33 mouse cellular contexts compared by ENCODE assay signal in genomic region chr5:30552006-30552405, GRCm38 (mm10). TPM values are rescaled to one million over a fixed set of nuclear protein-coding genes. Genes with fewer than 3 reads are reported as not detected.
DNase-seq lines count a peak whose midpoint lies in the region; ATAC-seq and TF ChIP-seq lines count a peak whose summit lies in the region.
"Had no signal": no experiment of that assay in that cellular context is flagged by ENCODE, and none has a peak within 500 bp of the region (broad histone marks: within the 10 kb centered on the region; RNA-seq: fewer than 3 reads in every experiment).

No protein-coding gene starts in this region.

- no peak overlapping the region for H3K4me3 ChIP-seq in lung, postnatal 0 days (ENCODE audit: low read depth, low read length)
- H3K4me3 ChIP-seq: embryonic facial prominence, embryonic 10.5 days; embryonic facial prominence, embryonic 13.5 days; erythroblast, embryonic 14.5 days; forebrain, embryonic 12.5 days; forebrain, embryonic 15.5 days; heart, embryonic 12.5 days; heart, embryonic 15.5 days; hindbrain, embryonic 10.5 days; hindbrain, embryonic 13.5 days; intestine, embryonic 15.5 days had no signal

- H3K27ac ChIP-seq in lung, postnatal 0 days (ENCODE audit: low read length), result no peak overlapping the region
- H3K27ac ChIP-seq: embryonic facial prominence, embryonic 10.5 days; embryonic facial prominence, embryonic 13.5 days; forebrain, embryonic 12.5 days; forebrain, embryonic 15.5 days; heart, embryonic 15.5 days; hindbrain, embryonic 10.5 days; hindbrain, embryonic 13.5 days; intestine, embryonic 15.5 days had no signal

- WGBS in lung, postnatal 0 days, result 55% methylated on average over 6 of the region's 6 CpGs

- 0 out of 2 replicates have a peak, but pooled peaks have one; percentile 11 for ATAC-seq in lung, postnatal 0 days
- ATAC-seq: forebrain, embryonic 15.5 days; hindbrain, embryonic 16.5 days; intestine, embryonic 15.5 days; Patski had no signal

- H3K4me2 ChIP-seq in lung, postnatal 0 days (replicated peaks; ENCODE audit: low read depth, low read length), result no peak overlapping the region
- H3K4me2 ChIP-seq: embryonic facial prominence, embryonic 13.5 days; forebrain, embryonic 12.5 days; forebrain, embryonic 15.5 days; heart, embryonic 12.5 days; heart, embryonic 15.5 days; hindbrain, embryonic 13.5 days; intestine, embryonic 15.5 days had no signal

- no peak for TF ChIP-seq CTCF in lung, postnatal 0 days (IDR thresholded peaks at IDR 0.05)

- H3K36me3 ChIP-seq in lung, postnatal 0 days (ENCODE audit: insufficient read depth, low read length), result no peaks in the 10 kb centered on the region
- H3K36me3 ChIP-seq: embryonic facial prominence, embryonic 10.5 days; embryonic facial prominence, embryonic 13.5 days; forebrain, embryonic 12.5 days; forebrain, embryonic 15.5 days; G1E; heart, embryonic 12.5 days; heart, embryonic 15.5 days; hindbrain, embryonic 10.5 days; hindbrain, embryonic 13.5 days; intestine, embryonic 15.5 days had no signal

- no peak for TF ChIP-seq EP300 in lung, postnatal 0 days (IDR thresholded peaks at IDR 0.05)

- DNase-seq in adrenal gland, adult 2 months, result peak; percentile 77
- no peak for DNase-seq in adrenal gland, adult 18-20 months (ENCODE audit: low spot score in 2 of 2)
- peak; percentile 60 for DNase-seq in lung, postnatal 0 days (ENCODE audit: low spot score)
- no peak for DNase-seq in lung, adult 18-20 months
- peak; percentile 60 for DNase-seq in adrenal gland, postnatal 10 days
- DNase-seq in adrenal gland, postnatal 36 days, result peak; percentile 65 to 75
- DNase-seq in layer of hippocampus, postnatal 14 days (ENCODE audit: low spot score in 2 of 2), result no peak
- DNase-seq: B cell, adult 2 months; cerebellum, adult 11-12 months; cerebellum, adult 8-10 months; cerebellum, postnatal 10 days; cerebellum, postnatal 36 days; embryo, embryonic 11 days; gastrocnemius, postnatal 25 days; heart, adult 18-20 months; heart, postnatal 10 days; heart, postnatal 36 days had no signal

- no peaks in the 10 kb centered on the region for H3K9me3 ChIP-seq in lung, postnatal 0 days (ENCODE audit: low read length)
- H3K9me3 ChIP-seq: embryonic facial prominence, embryonic 10.5 days; embryonic facial prominence, embryonic 13.5 days; forebrain, embryonic 12.5 days; forebrain, embryonic 15.5 days; G1E; heart, embryonic 12.5 days; heart, embryonic 15.5 days; hindbrain, embryonic 10.5 days; hindbrain, embryonic 13.5 days; intestine, embryonic 15.5 days had no signal

- H3K27me3 ChIP-seq in lung, postnatal 0 days (replicated peaks; ENCODE audit: insufficient read depth, low read length), result no peaks in the 10 kb centered on the region
- H3K27me3 ChIP-seq: embryonic facial prominence, embryonic 13.5 days; forebrain, embryonic 12.5 days; forebrain, embryonic 15.5 days; heart, embryonic 12.5 days; heart, embryonic 15.5 days; hindbrain, embryonic 13.5 days; intestine, embryonic 15.5 days had no signal

- no peaks in the 10 kb centered on the region for H3K4me1 ChIP-seq in lung, postnatal 0 days (ENCODE audit: insufficient read depth, low read depth, low read length)

- H3K9ac ChIP-seq in lung, postnatal 0 days (replicated peaks; ENCODE audit: low read depth), result no peak overlapping the region
- H3K9ac ChIP-seq: embryonic facial prominence, embryonic 13.5 days; forebrain, embryonic 12.5 days; forebrain, embryonic 15.5 days; heart, embryonic 12.5 days; heart, embryonic 15.5 days; hindbrain, embryonic 13.5 days; intestine, embryonic 15.5 days had no signal

RNA-seq across cellular contexts. Expression of gene Cib4, which starts 6.4 kb away (rescaled TPM):
- 1 to 10 TPM in 1 of 2 experiments, under 1 TPM in 1; 0.92 to 2.4 TPM for total RNA-seq in adrenal gland, adult 2 months (2021)
- polyA plus RNA-seq in adrenal gland, adult 2 months (2012; rRNA removed), result 1.7 and 3.4 TPM in 2 replicates
- 1 to 10 TPM in 1 of 2 experiments, under 1 TPM in 1; 0.43 to 1.2 TPM for total RNA-seq in adrenal gland, adult 18-20 months (2021)
- 0.26 TPM in 1 of 2 replicates, not detected in the other for polyA plus RNA-seq in lung, postnatal 0 days (2015; fragmentation: Nextera tagmentation; extraction: Ambion mirVana)
- 1 to 10 TPM in 1 of 2 experiments, under 1 TPM in 1; 0.67 to 1.1 TPM for total RNA-seq in adrenal gland, postnatal 10 days (2021)
- 1 to 10 TPM; 1.4 to 4.0 TPM for total RNA-seq in adrenal gland, postnatal 36 days (2021)
- not detected for total RNA-seq in layer of hippocampus, postnatal 14 days (2021)
- total RNA-seq: CH12.LX; G1E; gastrocnemius, adult 8-10 months; gastrocnemius, postnatal 25 days; heart, adult 18-20 months; heart, postnatal 10 days; heart, postnatal 36 days had no signal
- polyA plus RNA-seq: cortical plate, adult 2 months; embryonic facial prominence, embryonic 10.5 days; embryonic facial prominence, embryonic 13.5 days; erythroblast, embryonic 14.5 days; forebrain, embryonic 12.5 days; forebrain, embryonic 15.5 days; G1E; heart, embryonic 12.5 days; heart, embryonic 15.5 days; hindbrain, embryonic 10.5 days; hindbrain, embryonic 13.5 days; hindbrain, embryonic 16.5 days; intestine, embryonic 15.5 days; Patski had no signal

RNA-seq across cellular contexts. Expression of gene Kcnk3, which starts 36.0 kb away (rescaled TPM):
- total RNA-seq in adrenal gland, adult 2 months (2021), result 1,000 to 10,000 TPM; 1,225 to 1,281 TPM
- polyA plus RNA-seq in adrenal gland, adult 2 months (2012; rRNA removed), result 6,176 and 11,313 TPM in 2 replicates
- 1,000 to 10,000 TPM in 1 of 2 experiments, 100 to 1,000 TPM in 1; 960 to 1,436 TPM for total RNA-seq in adrenal gland, adult 18-20 months (2021)
- polyA plus RNA-seq in lung, postnatal 0 days (2015; fragmentation: Nextera tagmentation; extraction: Ambion mirVana), result 28.6 and 35.7 TPM in 2 replicates
- total RNA-seq in adrenal gland, postnatal 10 days (2021), result 100 to 1,000 TPM; 549 to 558 TPM
- total RNA-seq in adrenal gland, postnatal 36 days (2021), result 1,000 to 10,000 TPM; 1,187 to 1,472 TPM
- 1 to 10 TPM; 6.9 to 9.0 TPM for total RNA-seq in layer of hippocampus, postnatal 14 days (2021)
- total RNA-seq: CH12.LX had no signal
- polyA plus RNA-seq: erythroblast, embryonic 14.5 days; G1E; Patski had no signal

Comparison
In these comparisons a context has a peak if more than half of its experiments do, and no peak if none do; other contexts are left out.
1. DNase-seq: peak in adrenal gland, adult 2 months (single experiment), lung, postnatal 0 days (single experiment), adrenal gland, postnatal 10 days (single experiment) and adrenal gland, postnatal 36 days (2 of 2); none in adrenal gland, adult 18-20 months (0 of 2), lung, adult 18-20 months (0 of 2) and layer of hippocampus, postnatal 14 days (0 of 2).
2. RNA of gene Kcnk3, which starts 36.0 kb away (total RNA-seq): 1,187 to 1,472 TPM in adrenal gland, postnatal 36 days, 960 to 1,436 TPM in adrenal gland, adult 18-20 months, 1,225 to 1,281 TPM in adrenal gland, adult 2 months and 549 to 558 TPM in adrenal gland, postnatal 10 days; 6.9 to 9.0 TPM in layer of hippocampus, postnatal 14 days; every median in the first group is over 10 times any median in the second.